Mouse (Mus musculus): Measurements from ENCODE around the gene Bcl2l15. TPM values are rescaled to one million over a fixed set of nuclear protein-coding genes. Genes with fewer than 3 reads are reported as not detected.

Gene Bcl2l15
- polyA plus RNA-seq, 1 experiment = 91.7 TPM

DNA sequence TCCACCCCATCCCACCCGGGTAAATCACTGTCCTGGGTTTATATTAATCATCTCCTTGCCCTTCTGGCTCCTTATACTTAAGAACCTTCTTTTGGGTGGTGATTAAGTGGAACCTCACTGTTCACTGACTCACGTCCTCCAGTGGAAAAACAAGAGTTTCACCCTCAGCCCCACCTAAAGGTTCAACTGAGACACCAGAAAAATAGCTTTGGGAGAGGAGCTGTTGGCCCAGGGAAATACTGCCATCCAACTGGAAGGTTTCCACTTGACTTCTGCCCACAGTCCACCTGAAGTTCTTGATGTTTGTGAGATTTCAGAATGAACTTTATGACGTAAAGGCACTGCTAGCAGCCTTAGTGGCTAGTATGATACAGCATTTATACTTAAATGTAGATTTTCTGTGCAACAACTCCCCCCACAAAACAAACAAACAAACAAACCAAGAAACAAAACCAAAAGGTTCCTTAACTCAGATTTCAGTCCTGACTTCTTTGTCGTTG lies 30.4 kb downstream of the Bcl2l15 start:
- DNase-seq = no peak
- H3K27ac ChIP-seq (ENCODE audit: insufficient read depth, low read length) = no peak overlapping the region
- peaks cover 3% of the 10 kb centered on the region for H3K4me1 ChIP-seq (ENCODE audit: control insufficient read depth, insufficient read depth, low read length)
- no peaks in the 10 kb centered on the region for H3K27me3 ChIP-seq (ENCODE audit: control insufficient read depth, insufficient read depth, low read length)
- WGBS = 82% methylated on average over 4 of the region's 4 CpGs
- H3K4me3 ChIP-seq (replicated peaks; ENCODE audit: insufficient read depth, low read depth, low read length) = no peak overlapping the region
- TF ChIP-seq CTCF (IDR thresholded peaks at IDR 0.05; ENCODE audit: borderline replicate concordance, insufficient read depth, low read depth, low read length) = no peak
- TF ChIP-seq POLR2A (IDR thresholded peaks at IDR 0.05; ENCODE audit: borderline replicate concordance, insufficient read depth, low read length) = no peak

DNA sequence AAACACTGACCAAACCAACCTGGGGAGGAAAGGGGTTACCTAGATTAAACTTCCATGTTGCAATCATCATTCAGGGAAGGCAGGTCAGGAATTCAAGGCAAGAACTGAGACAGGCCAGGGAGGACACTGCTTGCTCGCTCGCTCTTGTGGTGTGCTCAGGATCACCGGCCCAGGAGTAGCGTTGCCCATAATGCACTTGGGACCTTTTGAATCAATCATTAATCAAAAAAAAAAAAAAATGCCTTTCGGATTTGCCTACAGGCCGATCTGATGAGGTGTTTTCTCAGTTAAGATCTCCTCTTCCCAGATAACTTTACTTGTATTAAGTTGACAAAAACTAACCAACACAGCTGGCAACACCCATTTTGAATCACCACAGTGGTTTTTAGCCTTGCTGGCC lies 31.8 kb downstream of the Bcl2l15 start:
- no peak for DNase-seq
- TF ChIP-seq POLR2A (IDR thresholded peaks at IDR 0.05; ENCODE audit: borderline replicate concordance, insufficient read depth, low read length) (no peak), CTCF (IDR thresholded peaks at IDR 0.05; ENCODE audit: borderline replicate concordance, insufficient read depth, low read depth, low read length) (no peak)
- Histone ChIP-seq H3K27me3 (ENCODE audit: control insufficient read depth, insufficient read depth, low read length) (no peaks in the 10 kb centered on the region), H3K4me3 (replicated peaks; ENCODE audit: insufficient read depth, low read depth, low read length) (no peak overlapping the region), H3K4me1 (ENCODE audit: control insufficient read depth, insufficient read depth, low read length) (no peaks in the 10 kb centered on the region), H3K27ac (ENCODE audit: insufficient read depth, low read length) (no peak overlapping the region)
- 96% methylated on average over 6 of the region's 6 CpGs for WGBS

DNA sequence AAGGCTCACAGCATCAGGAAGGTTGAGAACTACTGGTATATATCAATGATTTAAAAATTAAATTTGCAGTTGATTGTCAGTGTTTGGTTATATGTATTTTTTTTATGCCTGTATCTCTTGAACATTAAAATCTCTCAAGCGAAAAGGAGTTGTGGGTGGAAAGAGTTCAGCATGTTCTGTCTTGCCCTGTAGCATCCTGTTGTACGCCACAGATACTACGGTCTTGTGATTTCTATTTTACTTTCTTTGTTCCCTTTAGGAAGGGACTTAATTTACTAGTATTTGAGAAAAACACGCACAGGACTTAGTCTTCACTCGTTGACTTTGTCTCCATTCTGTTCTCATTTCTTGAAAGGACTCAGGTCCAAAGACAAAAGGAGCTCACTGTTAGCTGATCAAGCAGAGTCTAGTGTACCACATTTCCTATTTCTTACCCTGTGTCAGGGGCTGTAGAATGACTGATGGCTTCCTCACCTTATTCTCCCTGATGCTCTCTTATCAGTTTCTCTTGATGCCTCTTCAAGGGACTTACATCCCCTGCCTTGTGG lies 35.1 kb downstream of the Bcl2l15 start:
- WGBS = 92% methylated on average over 5 of the region's 5 CpGs

DNA sequence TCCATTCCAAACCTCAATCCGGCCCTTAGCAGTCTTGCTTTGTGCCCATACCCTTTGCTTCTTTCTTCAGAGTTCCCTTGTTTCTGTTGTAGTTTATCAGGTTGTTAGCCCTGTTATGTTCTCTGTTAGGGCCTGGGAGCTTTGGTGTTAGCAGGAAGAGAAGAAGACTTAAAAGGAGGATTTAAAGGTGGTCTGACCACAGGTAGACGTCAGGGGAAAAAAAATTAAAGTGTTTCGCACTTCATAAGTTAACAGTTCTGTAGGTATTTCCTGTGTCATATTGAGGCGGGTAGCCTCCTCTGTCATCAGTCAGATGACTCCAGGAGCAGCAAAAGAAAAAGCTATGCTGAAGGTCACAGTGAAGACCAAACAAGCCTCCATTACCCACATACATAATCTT lies 35.6 kb downstream of the Bcl2l15 start:
- Histone ChIP-seq H3K27ac (ENCODE audit: insufficient read depth, low read length) (no peak overlapping the region), H3K4me3 (replicated peaks; ENCODE audit: insufficient read depth, low read depth, low read length) (no peak overlapping the region), H3K27me3 (ENCODE audit: control insufficient read depth, insufficient read depth, low read length) (no peaks in the 10 kb centered on the region), H3K4me1 (ENCODE audit: control insufficient read depth, insufficient read depth, low read length) (no peaks in the 10 kb centered on the region)
- no peak for TF ChIP-seq POLR2A (IDR thresholded peaks at IDR 0.05; ENCODE audit: borderline replicate concordance, insufficient read depth, low read length)
- TF ChIP-seq CTCF (IDR thresholded peaks at IDR 0.05; ENCODE audit: borderline replicate concordance, insufficient read depth, low read depth, low read length) = no peak
- 89% methylated on average over 4 of the region's 4 CpGs for WGBS
- DNase-seq = no peak

More for the DNA sequence above, 35.1 kb downstream of the Bcl2l15 start:
- no peaks in the 10 kb centered on the region for H3K27me3 ChIP-seq (ENCODE audit: control insufficient read depth, insufficient read depth, low read length)
- DNase-seq = no peak
- no peaks in the 10 kb centered on the region for H3K4me1 ChIP-seq (ENCODE audit: control insufficient read depth, insufficient read depth, low read length)
- no peak for TF ChIP-seq POLR2A (IDR thresholded peaks at IDR 0.05; ENCODE audit: borderline replicate concordance, insufficient read depth, low read length)
- no peak for TF ChIP-seq CTCF (IDR thresholded peaks at IDR 0.05; ENCODE audit: borderline replicate concordance, insufficient read depth, low read depth, low read length)
- no peak overlapping the region for H3K4me3 ChIP-seq (replicated peaks; ENCODE audit: insufficient read depth, low read depth, low read length)
- no peak overlapping the region for H3K27ac ChIP-seq (ENCODE audit: insufficient read depth, low read length)

DNA sequence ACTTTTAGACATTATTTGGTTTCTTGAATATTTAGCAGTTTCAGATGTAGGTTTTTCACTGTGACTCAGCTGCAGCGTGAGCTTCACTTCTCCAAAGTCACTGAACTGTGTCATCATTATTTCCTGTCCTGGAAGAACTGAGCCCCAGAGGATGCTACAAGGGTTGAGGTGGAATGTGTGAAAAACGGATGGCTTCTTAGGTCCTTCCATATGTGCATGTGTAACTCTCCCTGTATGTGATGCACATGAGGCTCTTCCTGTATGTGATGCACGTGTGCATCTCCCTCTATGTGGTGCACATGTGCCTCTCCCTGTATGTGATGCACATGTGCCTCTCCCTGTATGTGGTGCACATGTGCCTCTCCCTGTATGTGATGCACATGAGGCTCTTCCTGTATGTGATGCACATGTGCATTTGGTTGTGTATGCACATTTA lies 40.3 kb downstream of the Bcl2l15 start:
- Histone ChIP-seq H3K27me3 (ENCODE audit: control insufficient read depth, insufficient read depth, low read length) (no peaks in the 10 kb centered on the region), H3K4me1 (ENCODE audit: control insufficient read depth, insufficient read depth, low read length) (no peaks in the 10 kb centered on the region), H3K27ac (ENCODE audit: insufficient read depth, low read length) (no peak overlapping the region), H3K4me3 (replicated peaks; ENCODE audit: insufficient read depth, low read depth, low read length) (no peak overlapping the region)
- no peak for DNase-seq
- WGBS = 63% methylated on average over 3 of the region's 3 CpGs
- TF ChIP-seq POLR2A (IDR thresholded peaks at IDR 0.05; ENCODE audit: borderline replicate concordance, insufficient read depth, low read length) = no peak
- no peak for TF ChIP-seq CTCF (IDR thresholded peaks at IDR 0.05; ENCODE audit: borderline replicate concordance, insufficient read depth, low read depth, low read length)

DNA sequence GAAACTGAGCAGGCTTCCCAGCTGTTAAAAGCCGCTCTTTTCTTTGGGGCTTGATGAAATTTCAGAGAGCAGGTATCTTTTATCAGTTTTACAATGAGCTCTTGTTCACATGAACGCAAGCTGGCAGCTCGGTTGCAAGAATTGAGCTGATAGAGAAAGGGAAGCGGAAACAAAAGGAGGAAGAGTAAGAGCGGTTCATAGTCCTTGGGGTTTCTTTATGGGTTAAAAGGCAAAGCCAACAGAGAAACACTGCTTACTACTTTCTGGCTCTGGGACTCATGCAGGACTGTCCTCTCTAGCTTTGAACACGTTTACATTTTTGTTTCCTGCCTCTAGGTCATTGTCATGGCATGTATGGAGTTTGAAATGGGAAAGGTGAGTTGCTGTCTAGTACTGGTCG lies 41.9 kb downstream of the Bcl2l15 start:
- H3K27ac ChIP-seq (ENCODE audit: insufficient read depth, low read length) = no peak overlapping the region
- DNase-seq = no peak
- TF ChIP-seq POLR2A (IDR thresholded peaks at IDR 0.05; ENCODE audit: borderline replicate concordance, insufficient read depth, low read length) = no peak
- TF ChIP-seq CTCF (IDR thresholded peaks at IDR 0.05; ENCODE audit: borderline replicate concordance, insufficient read depth, low read depth, low read length) = no peak
- no peaks in the 10 kb centered on the region for H3K4me1 ChIP-seq (ENCODE audit: control insufficient read depth, insufficient read depth, low read length)
- 75% methylated on average over 7 of the region's 7 CpGs for WGBS
- no peaks in the 10 kb centered on the region for H3K27me3 ChIP-seq (ENCODE audit: control insufficient read depth, insufficient read depth, low read length)
- no peak overlapping the region for H3K4me3 ChIP-seq (replicated peaks; ENCODE audit: insufficient read depth, low read depth, low read length)

DNA sequence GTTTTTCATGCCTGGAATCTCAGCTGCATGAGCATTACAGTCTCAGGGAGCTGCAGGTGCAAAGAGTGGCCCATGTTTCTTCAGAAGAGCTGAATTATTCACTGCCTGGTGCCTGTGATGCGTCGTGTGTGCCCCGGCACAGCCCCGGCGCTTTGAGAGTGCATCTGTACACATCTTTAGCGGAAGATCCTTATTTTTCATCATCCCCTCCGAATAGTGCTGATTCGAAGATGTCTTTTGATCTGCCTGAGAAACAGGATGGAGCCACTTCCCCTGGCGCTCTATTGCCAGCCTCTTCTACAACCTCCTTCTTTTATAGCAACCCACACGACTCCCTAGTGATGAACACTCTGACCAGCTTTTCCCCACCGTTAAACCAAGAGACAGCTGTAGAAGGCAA lies 53.5 kb downstream of the Bcl2l15 start:
- Histone ChIP-seq H3K4me1 (ENCODE audit: control insufficient read depth, insufficient read depth, low read length) (no peaks in the 10 kb centered on the region), H3K27ac (ENCODE audit: insufficient read depth, low read length) (no peak overlapping the region), H3K4me3 (replicated peaks; ENCODE audit: insufficient read depth, low read depth, low read length) (no peak overlapping the region), H3K27me3 (ENCODE audit: control insufficient read depth, insufficient read depth, low read length) (no peaks in the 10 kb centered on the region)
- TF ChIP-seq CTCF (IDR thresholded peaks at IDR 0.05; ENCODE audit: borderline replicate concordance, insufficient read depth, low read depth, low read length) (no peak), POLR2A (IDR thresholded peaks at IDR 0.05; ENCODE audit: borderline replicate concordance, insufficient read depth, low read length) (no peak)
- WGBS = 78% methylated on average over 11 of the region's 11 CpGs
- no peak for DNase-seq

DNA sequence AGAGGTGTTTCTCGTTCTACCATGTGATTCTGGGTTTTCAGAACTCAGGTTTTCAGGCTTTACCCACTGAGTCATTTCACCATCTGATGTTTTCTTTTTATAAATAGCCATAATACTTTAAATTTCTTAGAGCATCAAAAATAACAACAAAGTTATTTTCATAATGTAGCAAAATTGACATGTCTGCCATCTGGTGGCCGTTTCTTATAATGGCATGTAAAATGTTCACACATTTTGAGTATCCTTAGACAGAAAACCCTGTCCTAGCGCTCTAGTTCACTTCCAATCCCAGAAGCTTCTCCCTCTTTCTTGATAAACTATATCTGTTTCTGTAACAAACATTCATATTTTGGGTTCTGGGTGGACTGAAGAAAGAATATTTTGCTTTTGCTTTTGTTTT lies 55.2 kb downstream of the Bcl2l15 start:
- Histone ChIP-seq H3K4me1 (ENCODE audit: control insufficient read depth, insufficient read depth, low read length) (no peaks in the 10 kb centered on the region), H3K27me3 (ENCODE audit: control insufficient read depth, insufficient read depth, low read length) (no peaks in the 10 kb centered on the region), H3K4me3 (replicated peaks; ENCODE audit: insufficient read depth, low read depth, low read length) (no peak overlapping the region), H3K27ac (ENCODE audit: insufficient read depth, low read length) (no peak overlapping the region)
- TF ChIP-seq CTCF (IDR thresholded peaks at IDR 0.05; ENCODE audit: borderline replicate concordance, insufficient read depth, low read depth, low read length) = peak; percentile 33; the same call in 1 of the 2 replicates
- TF ChIP-seq POLR2A (IDR thresholded peaks at IDR 0.05; ENCODE audit: borderline replicate concordance, insufficient read depth, low read length) = no peak
- WGBS = 18% methylated on average over 3 of the region's 3 CpGs
- peak; percentile 17 to 62 for DNase-seq

Measured in cerebellum, adult 2 months (tissue).